Comparison of ENCODE assay signal across 9 mouse cellular contexts in genomic region chr4:41129406-41129805, GRCm38 (mm10). TPM values are rescaled to one million over a fixed set of nuclear protein-coding genes. Genes with fewer than 3 reads are reported as not detected.
DNase-seq lines count a peak whose midpoint lies in the region; ATAC-seq lines count a peak whose summit lies in the region.
"Had no signal": no experiment of that assay in that cellular context is flagged by ENCODE, and none has a peak within 500 bp of the region (broad histone marks: within the 10 kb centered on the region; RNA-seq: fewer than 3 reads in every experiment).

No protein-coding gene starts in this region.

- peak; percentile 42 for DNase-seq in hindbrain, embryonic 10.5 days (ENCODE audit: low spot score)
- DNase-seq in MN1 (ENCODE audit: low spot score), result peak; percentile 60
- DNase-seq in cerebellum, postnatal 10 days, result peak; percentile 80 to 83
- peak; percentile 37 for DNase-seq in gastrocnemius, postnatal 25 days
- DNase-seq in spleen, postnatal 4 days (ENCODE audit: low spot score in 2 of 2), result peak; percentile 77 to 87

- no peak overlapping the region for H3K9ac ChIP-seq in hindbrain, embryonic 13.5 days
- H3K9ac ChIP-seq in kidney, embryonic 15.5 days, result no peak overlapping the region
- H3K9ac ChIP-seq in lung, embryonic 16.5 days (ENCODE audit: low read length), result no peak overlapping the region

- WGBS in hindbrain, embryonic 10.5 days, result 7% methylated on average over 2 of the region's 2 CpGs
- WGBS in hindbrain, embryonic 13.5 days, result 4% methylated on average over 2 of the region's 2 CpGs
- WGBS in kidney, embryonic 15.5 days, result 1% methylated on average over 2 of the region's 2 CpGs
- 6% methylated on average over 2 of the region's 2 CpGs for WGBS in lung, embryonic 16.5 days

- H3K4me2 ChIP-seq in hindbrain, embryonic 13.5 days, result no peak overlapping the region
- H3K4me2 ChIP-seq in kidney, embryonic 15.5 days, result no peak overlapping the region
- H3K4me2 ChIP-seq in lung, embryonic 16.5 days (ENCODE audit: low read depth, low read length), result no peak overlapping the region

- no peaks in the 10 kb centered on the region for H3K9me3 ChIP-seq in hindbrain, embryonic 10.5 days
- no peaks in the 10 kb centered on the region for H3K9me3 ChIP-seq in hindbrain, embryonic 13.5 days
- no peaks in the 10 kb centered on the region for H3K9me3 ChIP-seq in kidney, embryonic 15.5 days (replicated peaks)
- no peaks in the 10 kb centered on the region for H3K9me3 ChIP-seq in lung, embryonic 16.5 days (ENCODE audit: control insufficient read depth, low read length)

- no peak for ATAC-seq in hindbrain, embryonic 13.5 days (ENCODE audit: low FRiP score)
- ATAC-seq in kidney, embryonic 15.5 days (replicated peaks; ENCODE audit: low FRiP score), result peak; percentile 81
- peak; percentile 60 for ATAC-seq in lung, embryonic 16.5 days (ENCODE audit: low read depth)

- H3K4me3 ChIP-seq in hindbrain, embryonic 10.5 days, result no peak overlapping the region
- no peak overlapping the region for H3K4me3 ChIP-seq in hindbrain, embryonic 13.5 days
- H3K4me3 ChIP-seq in kidney, embryonic 15.5 days (replicated peaks), result no peak overlapping the region
- H3K4me3 ChIP-seq in lung, embryonic 16.5 days (ENCODE audit: low read length), result no peak overlapping the region
- H3K4me3 ChIP-seq: myocyte had no signal

- peaks cover 2% of the 10 kb centered on the region for H3K4me1 ChIP-seq in hindbrain, embryonic 10.5 days (replicated peaks)
- peaks cover 2% of the 10 kb centered on the region for H3K4me1 ChIP-seq in hindbrain, embryonic 13.5 days (replicated peaks)
- peaks cover 2% of the 10 kb centered on the region for H3K4me1 ChIP-seq in kidney, embryonic 15.5 days
- peaks cover 2% of the 10 kb centered on the region; the same call in 1 of the 2 replicates for H3K4me1 ChIP-seq in lung, embryonic 16.5 days (replicated peaks; ENCODE audit: control insufficient read depth, insufficient read depth, low read length)

- H3K27ac ChIP-seq in hindbrain, embryonic 10.5 days, result no peak overlapping the region
- no peak overlapping the region for H3K27ac ChIP-seq in hindbrain, embryonic 13.5 days
- H3K27ac ChIP-seq in kidney, embryonic 15.5 days, result no peak overlapping the region
- H3K27ac ChIP-seq in lung, embryonic 16.5 days (ENCODE audit: low read length), result no peak overlapping the region

- H3K36me3 ChIP-seq in hindbrain, embryonic 10.5 days, result no peaks in the 10 kb centered on the region
- no peaks in the 10 kb centered on the region for H3K36me3 ChIP-seq in hindbrain, embryonic 13.5 days
- H3K36me3 ChIP-seq in kidney, embryonic 15.5 days, result no peaks in the 10 kb centered on the region
- H3K36me3 ChIP-seq in lung, embryonic 16.5 days (ENCODE audit: control insufficient read depth, insufficient read depth, low read length), result no peaks in the 10 kb centered on the region

- H3K27me3 ChIP-seq in hindbrain, embryonic 10.5 days (ENCODE audit: insufficient read depth, poor library complexity, severe bottlenecking), result no peaks in the 10 kb centered on the region
- peaks cover 2% of the 10 kb centered on the region; the same call in 1 of the 2 replicates for H3K27me3 ChIP-seq in hindbrain, embryonic 13.5 days
- H3K27me3 ChIP-seq in kidney, embryonic 15.5 days, result no peaks in the 10 kb centered on the region
- H3K27me3 ChIP-seq in lung, embryonic 16.5 days (ENCODE audit: control insufficient read depth, insufficient read depth, low read depth, low read length), result no peaks in the 10 kb centered on the region

RNA-seq across cellular contexts. Expression of gene Nol6, which starts 5.2 kb away (rescaled TPM):
- polyA plus RNA-seq in hindbrain, embryonic 10.5 days (2016; fragmentation: Nextera tagmentation; extraction: Ambion mirVana), result 30.7 and 32.8 TPM in 2 replicates
- 31.0 and 32.5 TPM in 2 replicates for polyA plus RNA-seq in hindbrain, embryonic 13.5 days (2015; fragmentation: Nextera tagmentation; extraction: Ambion mirVana)
- total RNA-seq in gastrocnemius, postnatal 25 days (2021), result 10 to 100 TPM; 13.4 to 13.5 TPM
- polyA plus RNA-seq in kidney, embryonic 15.5 days (2015; fragmentation: Nextera tagmentation; extraction: Ambion mirVana), result 30.4 and 33.1 TPM in 2 replicates
- 19.7 and 22.5 TPM in 2 replicates for polyA plus RNA-seq in lung, embryonic 16.5 days (2015; fragmentation: Nextera tagmentation; extraction: Ambion mirVana)

RNA-seq across cellular contexts. Expression of gene Ube2r2, which starts 6.1 kb away (rescaled TPM):
- 91.4 and 95.2 TPM in 2 replicates for polyA plus RNA-seq in hindbrain, embryonic 10.5 days (2016; fragmentation: Nextera tagmentation; extraction: Ambion mirVana)
- 71.3 and 79.8 TPM in 2 replicates for polyA plus RNA-seq in hindbrain, embryonic 13.5 days (2015; fragmentation: Nextera tagmentation; extraction: Ambion mirVana)
- total RNA-seq in gastrocnemius, postnatal 25 days (2021), result 100 to 1,000 TPM; 105 to 110 TPM
- polyA plus RNA-seq in kidney, embryonic 15.5 days (2015; fragmentation: Nextera tagmentation; extraction: Ambion mirVana), result 81.7 and 84.4 TPM in 2 replicates
- polyA plus RNA-seq in lung, embryonic 16.5 days (2015; fragmentation: Nextera tagmentation; extraction: Ambion mirVana), result 72.9 and 75.6 TPM in 2 replicates

RNA-seq across cellular contexts. Expression of gene Aqp3, which starts 31.4 kb away (rescaled TPM):
- 3.1 and 5.0 TPM in 2 replicates for polyA plus RNA-seq in hindbrain, embryonic 10.5 days (2016; fragmentation: Nextera tagmentation; extraction: Ambion mirVana)
- polyA plus RNA-seq in hindbrain, embryonic 13.5 days (2015; fragmentation: Nextera tagmentation; extraction: Ambion mirVana), result 0.18 TPM in 1 of 2 replicates, not detected in the other
- not detected for total RNA-seq in gastrocnemius, postnatal 25 days (2021)
- polyA plus RNA-seq in kidney, embryonic 15.5 days (2015; fragmentation: Nextera tagmentation; extraction: Ambion mirVana), result 29.0 and 33.1 TPM in 2 replicates
- 1.5 and 4.5 TPM in 2 replicates for polyA plus RNA-seq in lung, embryonic 16.5 days (2015; fragmentation: Nextera tagmentation; extraction: Ambion mirVana)
- polyA plus RNA-seq: myocyte had no signal
